Mouse (Mus musculus) neutrophil, adult 5-6 weeks (primary cell): ENCODE measurements at regions not wholly inside any gene's neighbourhood (a gene's known extent, or its start where the extent isn't known, plus 50 kb on each side); places are given as distances from the start of the nearest gene placed in this dataset.
"Not testable (repeated sequence)": the region's sequence is repeated elsewhere in the genome, so short reads cannot be mapped to it uniquely, and the experiment has no call there.

Experiments
- ATAC-seq: fragments of 151-379, 151-347 bp; 2 replicates; pipeline ENCODE4 v1.8.0; 2017; ENCODE audit warnings: mild to moderate bottlenecking, moderate TSS enrichment; ENCODE audit not compliant: insufficient number of reproducible peaks, poor library complexity, low FRiP score, severe bottlenecking; ENCODE audit errors: extremely low read depth

- peak; percentile 99 for ATAC-seq
These were observed 81.8 kb upstream of the Gvin1 start for GRCm38 (mm10) chr7:106296912-106297311.

DNA sequence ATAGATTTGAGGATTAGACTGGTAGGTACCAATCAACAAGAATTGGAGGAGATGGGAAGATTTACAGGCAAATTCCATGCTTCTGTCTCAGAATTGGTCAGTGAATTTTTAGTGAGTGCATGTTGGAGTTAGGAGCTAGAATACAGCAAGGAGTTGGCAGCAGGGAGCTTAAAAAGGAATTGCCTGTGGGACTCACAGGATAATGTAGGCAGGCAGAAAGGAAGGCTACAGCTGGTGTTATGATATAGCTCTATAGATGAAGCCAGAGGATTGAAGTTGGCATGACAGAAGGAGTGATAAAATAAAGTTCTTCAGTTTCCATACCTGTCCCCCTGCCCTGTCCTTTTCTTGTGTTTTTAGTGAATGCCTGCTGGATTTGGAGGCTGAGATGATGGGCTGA lies 69.7 kb upstream of the Gvin1 start:
- ATAC-seq = not testable (repeated sequence)

DNA sequence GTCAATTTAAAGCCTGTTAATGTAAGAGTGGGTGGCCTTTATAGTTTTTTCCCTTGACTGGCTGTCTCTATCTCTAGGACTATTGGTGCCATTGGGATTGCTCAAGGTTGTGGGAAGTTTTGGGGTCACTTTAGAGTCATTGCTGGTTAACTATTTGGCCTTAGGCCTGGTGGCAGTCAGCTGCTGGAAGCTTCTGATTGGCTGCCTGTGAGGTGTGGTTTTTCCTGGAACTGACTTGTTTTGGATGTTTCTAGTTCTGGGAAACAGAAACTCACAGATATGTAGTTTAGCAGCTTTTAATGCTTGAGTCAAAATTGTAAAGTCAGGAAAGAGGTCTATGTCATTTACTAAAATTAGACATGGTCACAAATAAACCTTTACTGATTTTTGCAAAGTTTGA lies 64.8 kb upstream of the Gvin1 start:
- not testable (repeated sequence) for ATAC-seq

DNA sequence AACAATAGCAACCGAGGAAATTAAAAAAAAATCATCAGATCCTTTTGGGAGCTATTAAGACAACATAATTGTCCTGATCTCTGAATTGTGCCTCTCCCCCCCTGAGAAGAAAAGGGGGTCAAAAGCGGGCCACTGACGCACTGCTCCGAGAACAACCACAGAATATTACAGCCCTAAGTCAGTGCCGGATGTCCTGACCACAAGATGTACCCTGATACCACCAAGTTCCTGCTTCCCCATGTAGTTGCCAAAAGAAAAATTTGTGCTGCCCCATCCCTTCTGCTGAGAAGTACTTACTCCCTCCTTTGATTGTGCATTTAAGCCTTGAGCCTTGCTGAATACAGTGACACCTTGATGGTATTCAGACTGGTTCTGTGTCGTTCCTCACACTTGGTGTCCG lies 55.8 kb upstream of the Gvin1 start:
- ATAC-seq = not testable (repeated sequence)
